Mouse (Mus musculus): ENCODE data around the gene Actr2. TPM values are rescaled to one million over a fixed set of nuclear protein-coding genes. Genes with fewer than 3 reads are reported as not detected.
"Not testable (repeated sequence)": the region's sequence is repeated elsewhere in the genome, so short reads cannot be mapped to it uniquely, and the experiment has no call there.

The Actr2 gene
- polyA plus RNA-seq (2015; fragmentation: Nextera tagmentation; extraction: Ambion mirVana) = 165 and 185 TPM in 2 replicates

DNA sequence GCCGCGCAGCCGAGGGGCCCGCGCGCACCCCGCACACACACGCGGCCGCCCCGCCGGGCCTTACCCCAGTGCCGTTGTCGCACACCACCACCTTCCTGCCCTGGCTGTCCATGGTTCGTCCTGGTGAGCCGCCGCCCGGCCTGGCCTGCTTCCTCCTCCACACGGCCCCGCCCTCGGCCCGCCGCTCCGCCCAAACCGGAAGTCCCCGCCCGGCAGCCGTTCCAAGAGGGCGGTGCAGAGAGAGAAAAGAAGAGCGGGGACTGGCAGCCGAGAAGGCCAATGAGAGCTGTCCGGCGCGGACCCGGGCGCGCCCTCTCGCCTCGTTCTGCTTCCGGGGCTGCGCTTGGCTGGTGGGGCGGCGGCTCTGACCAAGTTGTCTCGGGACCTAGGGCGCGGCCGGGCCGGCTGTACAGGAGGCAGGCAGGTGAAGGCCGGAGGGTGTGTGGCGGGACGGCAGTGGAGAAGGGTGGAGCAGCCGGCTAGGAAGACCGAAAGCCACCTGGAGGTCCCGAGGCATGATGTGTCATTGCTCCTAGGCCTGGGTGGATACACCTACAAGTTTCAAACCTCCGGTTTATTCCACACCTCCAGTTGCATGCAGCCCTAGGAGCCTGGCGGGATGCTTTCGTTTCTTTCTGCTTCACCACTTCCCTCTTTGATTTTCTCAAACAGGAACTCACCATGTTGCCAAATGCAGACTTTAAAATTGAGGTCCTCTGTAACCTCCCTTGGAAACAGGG, at the start of gene Actr2:
Gene Actr2, minus strand, starts transcription at position 173 of the 740 bp plus-strand sequence.
- DNase-seq (ENCODE audit: low spot score) = peak; percentile 96

DNA sequence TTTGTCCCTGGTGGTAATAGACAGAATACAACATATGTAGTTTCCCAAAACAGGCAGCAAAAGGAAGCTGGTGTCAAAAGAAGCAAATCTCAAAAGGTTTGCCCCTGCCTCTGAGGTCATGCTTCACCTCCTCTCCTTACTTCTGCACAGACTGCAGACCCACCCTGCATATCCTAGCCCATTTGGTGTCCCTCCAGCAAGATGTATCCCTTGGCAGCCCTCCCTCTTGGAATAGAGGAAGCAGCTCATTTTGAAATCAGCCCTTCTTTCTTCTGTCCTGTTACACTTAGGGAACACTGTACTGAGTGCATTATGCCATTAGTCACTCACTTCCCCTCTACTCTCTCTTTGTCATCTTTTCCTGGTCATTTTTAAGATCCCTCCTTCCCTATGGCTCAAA, 46.2 kb upstream of the Actr2 start:
- no peak for DNase-seq (ENCODE audit: low spot score)

DNA sequence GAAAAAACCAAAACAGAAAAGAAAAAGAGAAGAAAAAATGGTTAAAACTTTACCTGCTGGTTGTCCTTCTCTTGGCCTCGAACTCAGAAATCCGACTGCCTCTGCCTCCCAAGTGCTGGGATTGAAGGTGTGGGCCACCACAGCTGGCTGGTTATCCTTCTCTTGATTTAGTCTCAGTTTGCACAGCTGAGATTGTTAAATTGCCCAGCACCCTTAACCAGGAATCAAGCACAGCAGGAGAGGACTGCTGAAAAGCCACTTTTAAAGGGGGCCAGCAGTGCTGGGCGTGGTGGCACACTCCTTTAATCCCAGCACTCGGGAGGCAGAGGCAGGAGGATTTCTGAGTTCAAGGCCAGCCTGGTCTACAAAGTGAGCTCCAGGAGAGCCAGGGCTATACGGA, 40.8 kb upstream of the Actr2 start:
- not testable (repeated sequence) for DNase-seq (ENCODE audit: low spot score)

DNA sequence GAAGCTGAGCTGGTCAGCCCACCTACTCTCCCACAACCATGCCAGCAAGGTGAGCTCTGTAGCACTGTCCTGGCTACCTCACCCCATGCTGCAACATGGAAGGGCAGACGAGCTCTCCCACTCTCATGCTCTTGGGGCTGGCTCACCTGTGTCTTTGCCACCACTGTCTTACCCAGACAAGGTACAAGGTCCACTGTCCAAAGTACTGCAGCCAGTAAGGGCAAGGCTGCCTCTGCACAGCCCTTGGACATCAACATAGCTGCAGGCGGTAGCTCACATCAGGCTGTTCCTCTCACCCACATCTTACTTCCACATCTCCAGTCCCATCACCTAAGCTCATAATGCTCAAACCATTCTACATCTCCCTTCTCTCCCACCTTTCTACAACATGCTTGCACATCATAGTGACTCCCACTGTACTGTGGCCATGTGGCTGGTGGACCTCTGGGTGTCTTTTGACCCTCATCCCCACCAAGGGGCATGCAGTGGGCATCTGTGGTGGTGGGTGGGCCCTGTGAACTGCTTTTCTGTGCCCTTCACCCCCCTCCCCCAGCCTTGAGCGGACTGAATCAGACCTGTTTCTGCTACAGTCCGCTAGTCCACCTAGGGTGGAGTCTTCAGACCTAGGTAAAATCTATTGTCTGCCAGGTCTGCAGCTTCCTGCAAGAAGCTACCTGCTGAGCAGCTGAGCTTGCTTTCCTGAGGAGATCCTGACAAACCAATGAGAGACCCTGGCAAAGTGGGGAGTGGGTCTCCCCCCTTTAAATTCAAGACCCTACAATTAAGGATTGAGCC, 39.6 kb upstream of the Actr2 start:
- DNase-seq (ENCODE audit: low spot score) = no peak

DNA sequence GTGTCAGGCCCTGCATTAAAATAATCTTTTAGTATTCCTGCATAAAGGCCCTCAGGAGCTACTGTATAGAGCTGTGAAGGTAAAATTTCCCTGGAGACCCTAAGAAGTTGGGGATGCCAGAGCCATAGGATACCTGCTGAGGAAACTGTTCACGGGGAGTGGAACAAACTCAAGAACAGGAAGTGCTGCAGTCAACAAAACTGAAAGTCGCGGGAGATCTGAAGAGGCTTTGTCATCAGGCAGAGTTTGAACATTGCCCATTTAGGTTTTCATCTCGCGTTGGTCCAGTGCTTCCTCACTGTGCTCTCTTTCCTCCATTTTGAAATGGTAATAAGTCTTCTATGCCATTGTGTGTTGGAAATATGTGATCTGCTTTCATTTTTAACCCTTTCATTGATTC, 38.6 kb upstream of the Actr2 start:
- peak; percentile 21 for DNase-seq (ENCODE audit: low spot score)

DNA sequence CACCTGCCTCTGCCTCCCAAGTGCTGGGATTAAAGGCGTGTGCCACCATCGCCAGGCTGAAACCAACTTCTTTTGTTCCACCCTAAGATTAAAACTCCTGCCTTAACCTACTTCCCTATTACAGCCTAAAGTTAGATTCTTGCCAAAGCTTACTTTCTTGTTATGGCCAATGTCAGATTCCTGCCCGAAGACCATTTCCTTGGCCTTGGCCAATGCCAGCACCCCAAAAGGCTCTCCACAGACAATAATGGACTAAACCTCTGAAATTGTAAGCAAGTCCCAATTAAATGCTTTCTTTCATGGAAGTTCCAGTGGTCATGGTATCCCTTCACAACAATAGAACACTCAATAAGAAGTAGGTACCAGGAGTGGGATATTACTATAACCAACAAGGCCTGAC, 37.2 kb upstream of the Actr2 start:
- no peak for DNase-seq (ENCODE audit: low spot score)

DNA sequence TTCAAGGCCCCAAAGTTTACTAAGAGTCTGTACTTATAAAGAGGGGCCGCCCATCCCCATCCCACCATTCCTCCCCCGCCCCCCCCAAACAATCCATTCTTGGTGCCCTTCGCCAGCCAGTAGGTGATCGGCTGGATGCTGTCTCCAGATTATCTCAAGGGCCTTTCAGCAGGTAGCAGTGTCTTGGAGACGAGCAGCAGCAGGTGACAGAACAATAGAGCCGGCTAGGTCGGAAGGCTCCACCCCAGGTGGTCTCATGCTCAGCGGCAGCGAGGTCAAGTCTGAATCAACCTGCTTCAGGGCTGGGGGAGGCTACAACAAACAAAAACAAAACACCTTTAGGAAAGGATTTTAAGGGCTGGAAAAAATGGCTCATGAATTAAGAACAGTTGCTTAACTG, 32.7 kb upstream of the Actr2 start:
- DNase-seq (ENCODE audit: low spot score) = no peak

DNA sequence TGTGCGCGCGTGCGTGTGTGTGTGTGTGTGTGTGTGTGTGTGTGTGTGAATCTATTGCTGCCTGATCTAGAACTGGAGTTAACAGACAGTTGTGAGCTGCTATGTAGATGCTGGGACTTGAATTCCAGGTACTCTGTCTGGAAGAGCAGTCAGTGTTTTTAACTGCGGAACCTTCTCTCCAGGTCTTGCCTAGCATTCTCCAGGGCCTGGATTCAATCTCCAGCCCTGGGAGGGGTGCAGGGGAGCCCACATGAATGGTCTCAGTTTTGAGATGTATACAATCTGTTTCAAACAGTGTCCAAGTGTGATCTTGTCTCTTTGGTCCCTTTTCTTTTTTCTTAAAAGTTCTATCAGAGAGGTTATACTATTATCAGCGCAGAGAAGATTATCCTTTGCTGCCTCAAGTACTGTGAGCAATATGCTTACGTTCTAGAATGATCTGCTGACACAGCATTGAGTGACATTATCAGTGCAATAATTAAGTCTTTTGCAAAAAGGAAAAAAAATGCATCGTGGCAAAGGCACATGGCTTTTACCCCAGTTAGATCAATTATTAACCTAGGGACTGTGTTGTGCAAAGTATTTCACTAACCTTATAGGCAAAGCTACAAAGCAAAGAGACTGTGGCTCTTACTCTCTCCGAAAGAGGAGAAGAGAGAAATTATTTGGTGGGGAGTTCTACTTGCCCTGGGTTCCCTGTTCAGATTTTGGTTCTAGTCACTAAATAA, 32.0 kb upstream of the Actr2 start:
- no peak for DNase-seq (ENCODE audit: low spot score)

DNA sequence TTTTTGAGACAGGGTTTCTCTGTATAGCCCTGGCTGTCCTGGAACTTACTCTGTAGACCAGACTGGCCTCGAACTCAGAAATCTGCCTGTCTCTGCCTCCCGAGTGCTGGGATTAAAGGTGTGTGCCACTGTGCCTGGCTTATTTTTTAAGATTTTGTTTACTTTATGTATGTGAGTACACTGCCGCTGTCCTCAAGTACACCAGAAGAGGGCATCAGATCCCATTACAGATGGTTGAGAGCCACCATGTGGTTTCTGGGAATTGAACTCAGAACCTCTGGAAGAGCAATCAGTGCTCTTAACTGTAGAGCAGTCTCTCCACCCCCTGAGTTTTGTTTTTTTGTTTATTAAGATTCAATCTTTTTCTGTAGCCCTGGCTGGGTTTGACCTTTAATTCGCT, 31.0 kb upstream of the Actr2 start:
- peak; percentile 8 for DNase-seq (ENCODE audit: low spot score)

DNA sequence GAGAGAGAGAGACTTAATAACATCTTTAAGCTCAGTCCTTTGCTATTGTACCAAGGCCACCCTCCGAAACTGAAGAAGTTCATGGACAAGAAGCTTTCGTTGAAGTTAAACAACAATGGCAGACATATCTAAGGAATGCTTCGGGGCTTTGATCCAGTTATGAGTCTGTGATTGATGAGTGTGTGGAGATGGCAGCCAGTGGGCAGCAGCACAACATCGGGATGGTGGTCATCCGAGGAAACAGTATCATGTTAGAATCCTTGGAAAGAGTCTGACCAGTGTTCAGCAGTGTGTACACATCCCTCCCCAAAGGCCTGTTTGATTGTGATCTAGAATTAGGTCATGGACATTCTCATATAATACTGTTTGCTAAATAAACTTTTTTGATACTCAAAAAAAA, 29.8 kb upstream of the Actr2 start:
- no peak for DNase-seq (ENCODE audit: low spot score)

DNA sequence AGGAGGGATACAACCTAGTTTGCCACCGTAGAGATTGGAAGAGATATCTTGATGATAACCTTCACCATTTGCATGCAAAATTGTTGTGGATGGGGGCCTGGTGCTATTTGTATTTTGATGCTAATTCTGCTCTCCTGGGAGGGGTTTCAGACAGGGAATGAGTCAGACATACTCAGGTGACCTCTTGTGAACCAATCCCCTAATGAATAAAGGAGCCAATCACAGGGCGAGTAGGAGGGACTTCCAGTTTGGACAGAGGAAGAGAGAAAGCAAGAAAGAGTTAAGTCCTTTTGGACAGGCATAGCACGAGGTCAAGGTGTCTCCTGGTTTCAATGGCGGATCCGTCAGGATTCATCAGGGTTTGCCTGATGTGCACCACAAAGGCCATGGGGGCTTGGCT, 27.6 kb upstream of the Actr2 start:
- no peak for DNase-seq (ENCODE audit: low spot score)

DNA sequence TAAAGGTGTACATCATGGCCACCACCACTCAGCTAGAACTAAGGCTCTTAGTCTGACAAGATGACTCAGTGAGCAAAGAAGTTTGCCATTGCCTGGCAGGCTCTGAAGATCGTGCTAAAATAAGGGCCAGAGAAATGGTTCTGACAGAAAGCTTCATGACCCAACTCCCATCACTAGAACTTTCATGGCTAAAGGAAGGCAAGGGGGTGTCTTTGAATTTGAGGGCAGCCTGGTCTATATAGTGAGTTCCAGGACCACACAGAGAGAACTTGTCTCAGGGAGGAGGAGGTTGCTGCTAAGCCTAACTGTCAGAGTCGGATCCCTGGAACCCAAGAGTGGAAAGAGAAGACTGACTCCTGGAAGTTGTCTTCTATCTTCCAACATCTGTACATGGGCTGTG, 27.0 kb upstream of the Actr2 start:
- no peak for DNase-seq (ENCODE audit: low spot score)

DNA sequence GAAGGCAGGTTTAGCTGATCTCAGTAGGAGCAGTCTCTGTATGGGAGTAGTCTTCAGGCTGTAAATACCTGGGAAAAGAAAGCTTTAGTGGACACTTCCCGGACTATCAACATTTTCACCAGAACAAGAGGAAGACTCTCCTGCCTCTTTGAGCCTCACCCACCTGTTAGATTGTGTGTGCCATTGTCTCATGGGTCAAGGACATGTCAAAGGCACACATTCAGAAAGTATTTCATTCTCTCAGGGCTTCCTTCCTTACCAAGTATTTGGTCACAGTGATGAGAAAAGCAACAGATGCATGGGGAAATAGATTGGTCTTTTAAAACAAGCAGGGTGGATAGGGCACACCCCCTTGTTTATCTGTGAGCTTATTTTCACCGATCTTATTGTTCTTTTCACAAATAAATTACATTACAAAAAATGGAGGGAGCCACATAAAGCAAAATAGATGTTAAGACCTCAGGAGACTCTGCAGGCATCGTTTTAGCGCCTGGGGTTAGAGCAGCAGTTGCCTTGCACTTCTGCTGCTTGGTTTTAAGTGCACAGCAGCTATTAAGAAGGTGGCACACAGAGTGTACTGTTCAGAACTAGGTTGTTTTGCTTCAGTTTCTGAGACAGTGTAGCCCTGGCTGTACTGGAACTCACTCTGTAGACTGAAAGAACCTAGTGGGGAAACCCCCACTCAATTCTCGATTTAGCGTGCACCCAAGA, 25.9 kb upstream of the Actr2 start:
- DNase-seq (ENCODE audit: low spot score) = no peak

DNA sequence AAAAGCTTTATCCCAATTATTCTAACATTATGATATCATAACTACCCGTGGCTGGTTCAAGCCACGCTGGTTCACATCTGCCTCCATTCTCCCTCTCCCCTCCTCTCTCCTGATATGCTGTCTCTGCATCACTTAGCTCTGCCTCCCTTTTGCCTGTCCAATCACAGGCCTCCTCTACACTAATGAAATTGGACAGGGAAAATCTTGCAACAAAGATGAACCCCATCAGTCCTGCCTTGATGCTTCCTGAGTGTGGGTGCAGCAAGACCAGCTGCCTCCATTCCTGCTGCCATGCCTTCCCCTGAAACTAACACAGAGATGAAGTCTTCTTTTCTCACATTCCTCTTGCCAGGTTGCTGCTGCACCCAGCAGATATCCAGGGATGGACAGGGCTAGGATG, 25.2 kb upstream of the Actr2 start:
- no peak for DNase-seq (ENCODE audit: low spot score)

DNA sequence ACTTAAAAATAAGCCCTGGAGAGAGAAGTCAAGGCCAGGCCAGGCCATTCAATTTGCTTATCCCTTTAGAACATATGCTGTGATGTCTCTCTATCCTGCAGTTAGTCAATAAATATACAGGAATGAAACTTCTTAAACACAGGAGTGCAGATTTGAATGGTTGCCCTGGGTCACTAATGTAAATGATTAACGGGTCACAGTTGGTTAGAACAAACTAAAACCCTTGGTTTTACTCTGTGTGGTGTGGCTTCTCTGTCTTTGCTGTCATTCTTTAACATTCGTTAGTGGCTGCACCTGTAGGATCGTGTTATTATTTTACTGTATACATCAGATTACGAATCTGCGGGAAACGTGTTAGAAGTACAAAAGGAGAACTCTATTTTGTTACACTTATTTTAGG, 23.6 kb upstream of the Actr2 start:
- DNase-seq (ENCODE audit: low spot score) = no peak

DNA sequence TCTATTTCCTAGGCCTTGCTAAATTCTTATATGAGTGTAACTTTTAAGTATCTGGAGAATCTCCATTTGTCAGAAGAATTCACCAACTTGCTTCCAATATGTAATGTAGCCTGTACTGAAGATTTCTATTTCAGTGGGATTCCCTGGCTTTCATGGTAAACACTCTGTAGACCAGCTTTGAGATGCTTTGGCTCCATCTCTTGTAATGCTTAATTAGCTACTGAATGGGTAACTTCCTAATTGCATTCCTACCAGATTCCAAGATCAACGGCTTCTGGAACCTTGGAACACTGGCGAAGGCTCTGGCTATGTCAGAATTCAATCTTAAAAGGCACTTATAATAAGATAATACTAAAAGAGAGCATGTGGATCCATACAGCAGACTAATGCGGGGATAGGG, 22.2 kb upstream of the Actr2 start:
- DNase-seq (ENCODE audit: low spot score) = not testable (repeated sequence)

DNA sequence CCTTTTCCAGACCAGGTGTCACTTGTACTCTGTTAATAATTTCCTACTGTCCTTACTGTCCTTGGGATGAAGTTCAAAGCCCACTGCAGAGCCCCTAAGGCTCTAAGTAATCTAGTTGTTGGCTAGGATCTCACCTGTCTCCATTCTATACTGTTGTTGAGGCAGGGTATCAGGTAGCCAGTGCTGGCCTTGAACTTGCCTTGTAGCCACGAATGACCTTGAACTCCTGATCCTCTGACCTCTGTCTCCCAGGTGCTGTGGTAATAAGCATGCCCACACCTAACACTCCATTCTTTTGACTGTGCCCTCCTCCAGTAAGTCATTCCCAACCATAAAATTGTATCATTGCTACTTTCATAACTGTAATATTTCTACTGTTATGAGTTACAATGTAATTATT, 21.0 kb upstream of the Actr2 start:
- DNase-seq (ENCODE audit: low spot score) = no peak

DNA sequence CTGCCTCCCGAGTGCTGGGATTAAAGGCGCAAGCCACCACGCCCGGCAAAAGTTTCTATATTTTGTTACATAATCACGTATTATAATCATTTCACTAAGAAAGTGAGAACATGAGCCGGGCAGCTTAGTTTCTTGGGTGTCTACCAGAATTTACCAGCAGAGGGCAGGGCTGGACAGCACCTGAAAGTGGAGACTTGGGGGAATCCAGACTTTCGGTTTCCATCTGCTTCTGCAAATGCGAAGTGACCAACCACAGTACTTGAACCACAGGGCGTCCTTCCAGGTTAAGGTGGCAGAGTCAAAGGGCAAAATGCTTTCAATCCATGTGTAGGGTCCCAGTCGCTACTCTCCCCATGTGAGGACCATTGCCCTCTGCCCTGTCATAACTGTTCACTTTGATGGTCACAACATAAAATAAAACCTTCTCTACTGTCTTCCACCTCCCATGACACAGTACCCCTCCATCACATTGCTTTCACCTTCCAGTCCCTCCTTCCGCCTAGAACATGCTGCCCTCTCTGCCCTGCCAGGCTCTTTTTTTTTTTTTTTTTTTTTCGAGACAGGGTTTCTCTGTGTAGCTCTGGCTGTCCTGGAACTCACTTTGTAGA, 20.3 kb upstream of the Actr2 start:
- DNase-seq (ENCODE audit: low spot score) = peak; percentile 73

DNA sequence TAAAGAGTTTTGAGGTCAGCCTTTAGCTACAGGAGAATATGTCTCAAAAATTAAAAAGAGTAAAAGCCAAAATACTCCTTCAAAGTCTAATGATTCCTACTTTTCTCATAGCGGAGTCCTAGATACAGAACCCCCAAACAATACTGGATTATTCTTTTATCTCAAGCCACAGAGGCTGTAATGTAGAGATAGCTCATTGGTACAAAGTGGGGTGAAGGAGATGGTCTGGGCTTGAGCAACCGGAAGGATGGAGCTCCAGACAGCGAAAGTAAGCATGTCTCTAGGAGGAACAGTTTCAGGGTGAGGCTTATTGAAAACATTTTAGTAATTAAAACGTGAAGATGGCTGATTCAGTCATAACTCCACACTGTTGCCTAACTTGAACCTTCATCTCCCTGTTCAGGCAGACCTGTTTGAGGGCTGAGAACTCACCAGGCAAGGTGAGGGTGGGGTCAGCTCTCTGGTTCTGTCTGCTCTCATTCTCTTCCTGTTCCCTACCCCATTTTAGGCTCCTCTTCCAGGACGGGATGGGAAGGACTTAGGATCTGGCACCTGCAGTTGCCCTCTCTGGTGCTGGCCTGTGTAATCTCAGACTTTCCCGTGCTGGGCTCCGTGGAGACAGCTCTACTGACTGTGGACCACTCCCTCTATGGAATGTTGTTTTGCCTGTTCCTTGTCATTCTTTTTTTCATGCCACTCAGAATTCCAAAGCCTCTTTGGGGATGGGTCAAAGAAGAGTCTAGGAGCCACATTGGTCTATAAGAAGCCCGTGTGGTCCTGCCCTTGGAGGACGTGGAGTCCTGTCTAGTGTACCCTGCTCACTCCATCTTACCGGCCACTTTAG, 14.2 kb upstream of the Actr2 start:
- DNase-seq (ENCODE audit: low spot score) = no peak

DNA sequence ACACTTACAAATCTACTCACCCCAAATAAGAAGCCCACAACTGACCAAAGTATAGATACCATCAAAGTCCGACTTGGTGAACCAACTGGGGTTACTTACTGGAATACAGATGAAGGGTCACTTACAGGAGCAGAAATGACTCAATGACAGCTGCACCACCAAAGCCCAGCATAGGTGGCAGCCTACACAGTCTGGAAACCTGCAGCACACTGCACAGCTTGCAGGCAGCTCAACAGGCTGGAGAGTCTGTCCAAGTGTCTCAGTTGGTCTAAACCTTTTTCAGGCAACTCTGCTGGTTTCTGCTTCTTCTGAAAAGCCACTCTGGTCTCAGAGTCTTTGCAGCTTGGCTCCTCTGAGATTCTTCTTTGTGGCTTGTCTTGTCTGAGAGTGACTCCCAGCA, 12.7 kb upstream of the Actr2 start:
- DNase-seq (ENCODE audit: low spot score) = no peak

Data from thymus, postnatal 0 days (tissue).